Mouse (Mus musculus) small intestine, adult 2 months (tissue): ENCODE data around the gene Nktr.

Experiments
- CTCF ChIP-seq: fragments of 200-500 bp; IDR thresholded peaks from 2 replicates; pipeline ENCODE4 v1.5.1; 2012; ENCODE audit warnings: low read depth, mild to moderate bottlenecking, control low read depth, inconsistent platforms, low read length, moderate library complexity, mixed read lengths; ENCODE audit not compliant: insufficient replicate concordance, insufficient read length; ENCODE audit errors: extremely low read depth
- POLR2A ChIP-seq: fragments of 200-500 bp; IDR thresholded peaks from 2 replicates; pipeline ENCODE4 v1.6.1; 2012; ENCODE audit warnings: low read depth, mild to moderate bottlenecking, control low read depth, inconsistent platforms, low read length, moderate library complexity

DNA sequence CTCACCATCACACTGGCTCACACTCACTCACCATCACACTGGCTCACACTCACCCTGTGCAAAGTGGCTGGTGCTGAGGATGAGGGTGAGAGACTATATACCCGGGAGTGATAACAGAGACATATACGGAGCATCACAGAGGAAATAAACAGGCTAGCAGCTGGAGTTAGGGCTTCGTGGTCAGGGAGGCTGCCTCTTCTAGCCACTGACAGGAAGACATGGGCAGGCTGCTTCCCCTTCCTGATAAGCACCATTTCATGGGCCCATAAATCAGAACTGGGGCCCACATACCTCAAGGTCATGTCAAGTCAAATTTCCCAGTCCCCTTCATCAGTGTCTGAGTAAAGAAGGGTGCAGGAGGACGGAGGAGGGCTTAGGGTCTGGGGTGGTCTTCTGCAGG lies 41.9 kb upstream of the Nktr start:
- TF ChIP-seq POLR2A (no peak), CTCF (no peak)
